Mouse (Mus musculus) megakaryocyte, embryonic 14.5 days (primary cell): ENCODE measurements around the gene Mettl8.

ENCODE experiments used
- FLI1 ChIP-seq: IDR thresholded peaks from 2 replicates; pipeline ENCODE4 v1.6.1; 2012; ENCODE audit warnings: low read length, inconsistent platforms, mixed read lengths
- GATA1 ChIP-seq: IDR thresholded peaks from 3 replicates; pipeline ENCODE4 v1.6.1; 2012; ENCODE audit warnings: mixed read lengths, low read length, inconsistent platforms, borderline replicate concordance

GRCm38 (mm10) chr2:70992715-70993114 is 62.7 kb downstream of the Mettl8 start:
- TF ChIP-seq GATA1 (no peak), FLI1 (no peak)
